Mouse (Mus musculus) neural tube, embryonic 14.5 days (tissue): ENCODE results near the gene Gm13043. TPM values are rescaled to one million over a fixed set of nuclear protein-coding genes. Genes with fewer than 3 reads are reported as not detected.
"Not testable (repeated sequence)": the region's sequence is repeated elsewhere in the genome, so short reads cannot be mapped to it uniquely, and the experiment has no call there.

Source experiments
- ATAC-seq: fragments of 200-750 bp; cut with Nextera tagmentation; 2 replicates; pipeline ENCODE4 v1.8.0; 2017; ENCODE audit warnings: low read depth, mild to moderate bottlenecking, moderate TSS enrichment, moderate library complexity
- H3K27ac ChIP-seq: fragments of 300-500 bp; sonication (generic); 2 replicates; pipeline ENCODE4 v1.5.1; 2014; ENCODE audit warnings: low read depth, mild to moderate bottlenecking, control low read depth, low read length, moderate library complexity, mixed read lengths
- H3K27me3 ChIP-seq: fragments of 300-500 bp; sonication (generic); 2 replicates; pipeline ENCODE4 v1.6.1; 2014; ENCODE audit warnings: low read length; ENCODE audit not compliant: control insufficient read depth, insufficient read depth
- H3K36me3 ChIP-seq: fragments of 300-500 bp; sonication (generic); 2 replicates; pipeline ENCODE4 v1.6.1; 2014; ENCODE audit warnings: low read length, mixed read lengths; ENCODE audit not compliant: control insufficient read depth, insufficient read depth
- H3K4me1 ChIP-seq: fragments of 300-500 bp; sonication (generic); 2 replicates; pipeline ENCODE4 v1.6.1; 2014; ENCODE audit warnings: low read length; ENCODE audit not compliant: control insufficient read depth, insufficient read depth
- H3K4me2 ChIP-seq: fragments of 300-500 bp; sonication (generic); 2 replicates; pipeline ENCODE4 v1.6.1; 2014; ENCODE audit warnings: mild to moderate bottlenecking, low read depth, low read length, control low read depth
- H3K4me3 ChIP-seq: fragments of 300-500 bp; sonication (generic); 2 replicates; pipeline ENCODE4 v1.5.1; 2014; ENCODE audit warnings: low read depth, low read length, control low read depth, mixed read lengths
- H3K9ac ChIP-seq: fragments of 300-500 bp; sonication (generic); replicated peaks from 2 replicates; pipeline ENCODE4 v1.6.1; 2014; ENCODE audit warnings: low read depth, mild to moderate bottlenecking, control low read depth, low read length, mixed read lengths
- H3K9me3 ChIP-seq: fragments of 300-500 bp; sonication (generic); 2 replicates; pipeline ENCODE4 v1.6.1; 2016; ENCODE audit warnings: low read length; ENCODE audit not compliant: control insufficient read depth
- WGBS: fragments of 180-500 bp; shearing (Covaris S2); extraction: QIAGEN DNeasy Blood & Tissue Kit; methylation state at CpG from one replicate; pipeline ENCODE4 v1.1.7; 2014; 5-methylcytosine and 5-hydroxymethylcytosine counted together
- polyA plus RNA-seq: library from polyadenylated mRNA; unstranded; fragments of >200 nt; fragmentation: Nextera tagmentation; extraction: Ambion mirVana; gene quantifications from 2 replicates; pipeline ENCODE4 v1.2.1, GENCODE M21; 2014

Gm13043 gene
- polyA plus RNA-seq = not detected in 2 replicates

GRCm38 (mm10) chr4:143511043-143511442 lies at the start of gene Gm13043:
TSS of gene Gm13043 (plus strand) at chr4:143511343.
- no peak for ATAC-seq
- WGBS = 91% methylated on average over 3 of the region's 3 CpGs

GRCm38 (mm10) chr4:143535654-143536053 lies 24.5 kb downstream of the Gm13043 start, which contains the start of gene Gm13040:
TSS of gene Gm13040 (plus strand) at chr4:143535954.
- ATAC-seq, H3K9ac ChIP-seq, H3K4me3 ChIP-seq, H3K27me3 ChIP-seq, H3K4me2 ChIP-seq, H3K36me3 ChIP-seq, H3K27ac ChIP-seq, H3K9me3 ChIP-seq, H3K4me1 ChIP-seq: not testable (repeated sequence)
- WGBS = no CpG with 5 or more reads among the region's 3 CpGs

More at GRCm38 (mm10) chr4:143511043-143511442, at the start of gene Gm13043:
- Histone ChIP-seq H3K9ac (no peak within 1 kb of the TSS), H3K4me2 (no peak within 1 kb of the TSS), H3K27ac (no peak within 1 kb of the TSS), H3K36me3 (no peaks in the 10 kb centered on the region), H3K9me3 (no peaks in the 10 kb centered on the region), H3K4me1 (no peaks in the 10 kb centered on the region), H3K4me3 (no peak within 1 kb of the TSS), H3K27me3 (no peaks in the 10 kb centered on the region)

GRCm38 (mm10) chr4:143551400-143551799 lies 40.3 kb downstream of the Gm13043 start, which contains the start of the genes BC080695 and Gm13057:
TSS of gene BC080695 (plus strand) at chr4:143551700.
TSS of gene Gm13057 (plus strand) at chr4:143551709.
- H3K27me3 ChIP-seq, ATAC-seq, H3K27ac ChIP-seq, H3K4me3 ChIP-seq, H3K4me2 ChIP-seq, H3K4me1 ChIP-seq, H3K36me3 ChIP-seq, H3K9me3 ChIP-seq, H3K9ac ChIP-seq: not testable (repeated sequence)
- no CpG with 5 or more reads among the region's 3 CpGs for WGBS

Other genes starting within 250 kb of the Gm13043 start
- 25.6 and 40.5 TPM in 2 replicates for gene Pdpn, start 211.8 kb upstream of the Gm13043 start, polyA plus RNA-seq
- gene Lrrc38, start 161.6 kb upstream of the Gm13043 start, polyA plus RNA-seq = 0.26 and 0.31 TPM in 2 replicates
- gene Pramel1, start 116.9 kb upstream of the Gm13043 start, polyA plus RNA-seq = not detected in 2 replicates
- gene Pramef8, start 98.9 kb upstream of the Gm13043 start, polyA plus RNA-seq = 20.7 and 24.2 TPM in 2 replicates
- gene Oog4, start 61.0 kb upstream of the Gm13043 start, polyA plus RNA-seq = not detected in 2 replicates
- gene Gm13040, start 24.6 kb downstream of the Gm13043 start, polyA plus RNA-seq = not detected in 2 replicates
- gene BC080695, start 40.4 kb downstream of the Gm13043 start, polyA plus RNA-seq = not detected in 2 replicates
- gene Gm13057, start 40.4 kb downstream of the Gm13043 start, polyA plus RNA-seq = not detected in 2 replicates
- not detected in 2 replicates for gene Gm13083, start 103.7 kb downstream of the Gm13043 start, polyA plus RNA-seq
- gene Gm13088, start 145.9 kb downstream of the Gm13043 start, polyA plus RNA-seq = not detected in 2 replicates
- not detected in 2 replicates for gene Gm13089, start 191.4 kb downstream of the Gm13043 start, polyA plus RNA-seq
- gene Gm13078, start 208.1 kb downstream of the Gm13043 start, polyA plus RNA-seq = not detected in 2 replicates